Mouse (Mus musculus): ENCODE data around the gene Rpl31. TPM values are rescaled to one million over a fixed set of nuclear protein-coding genes. Genes with fewer than 3 reads are reported as not detected.

The Rpl31 gene
- 756 and 1,061 TPM in 2 replicates for polyA plus RNA-seq (2014; fragmentation: Nextera tagmentation; extraction: Ambion mirVana)

DNA sequence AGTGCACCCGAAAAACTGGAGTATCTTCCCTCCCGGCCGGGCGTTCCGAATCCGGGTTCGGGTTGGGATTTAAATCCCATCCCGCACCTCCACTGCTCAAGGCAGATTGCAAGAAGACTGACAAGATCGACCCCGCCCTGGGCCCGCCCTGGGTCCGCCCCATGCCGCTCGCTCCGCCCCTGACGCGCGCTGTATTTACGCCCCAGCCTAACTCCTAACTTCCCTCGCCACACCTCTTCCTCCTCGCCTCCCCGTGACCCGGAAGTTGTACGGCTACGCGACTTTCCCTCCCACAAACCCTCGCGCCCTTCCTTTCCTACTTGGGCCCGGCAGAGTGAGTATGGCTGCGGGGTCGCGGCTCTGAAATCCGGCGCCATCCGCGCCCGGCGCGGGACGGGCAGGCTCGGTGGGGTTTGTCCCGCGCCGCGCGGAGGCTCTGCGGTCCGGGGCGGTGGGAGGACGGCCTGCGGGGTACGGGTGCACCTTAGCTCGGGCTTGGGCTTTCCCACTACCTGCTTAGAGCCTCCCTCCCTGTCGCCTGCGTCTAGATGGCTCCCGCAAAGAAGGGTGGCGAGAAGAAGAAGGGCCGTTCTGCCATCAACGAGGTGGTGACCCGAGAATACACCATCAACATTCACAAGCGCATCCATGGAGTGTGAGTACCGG, at the start of gene Rpl31:
TSS of gene Rpl31 (plus strand) at position 242 of the 666 bp plus-strand sequence.
- Histone ChIP-seq H3K36me3 (ENCODE audit: control insufficient read depth, insufficient read depth, low read length) (peaks cover 38% of the 10 kb centered on the region), H3K4me2 (replicated peaks; ENCODE audit: low read depth, low read length) (peak within 1 kb of the TSS; percentile 84), H3K27ac (ENCODE audit: low read depth, low read length) (peak within 1 kb of the TSS; percentile 85), H3K27me3 (ENCODE audit: control insufficient read depth, insufficient read depth, low read length) (no peaks in the 10 kb centered on the region), H3K4me1 (ENCODE audit: control insufficient read depth, insufficient read depth, low read length) (peaks cover 6% of the 10 kb centered on the region; the same call in 1 of the 2 replicates), H3K9ac (ENCODE audit: low read depth, low read length) (peak within 1 kb of the TSS; percentile 98), H3K9me3 (ENCODE audit: control insufficient read depth, low read length) (no peaks in the 10 kb centered on the region), H3K4me3 (ENCODE audit: low read length) (peak within 1 kb of the TSS; percentile 98)
- WGBS, result 0% methylated on average over 59 of the region's 62 CpGs
- ATAC-seq (ENCODE audit: low FRiP score, low TSS enrichment), result peak; percentile 99

DNA sequence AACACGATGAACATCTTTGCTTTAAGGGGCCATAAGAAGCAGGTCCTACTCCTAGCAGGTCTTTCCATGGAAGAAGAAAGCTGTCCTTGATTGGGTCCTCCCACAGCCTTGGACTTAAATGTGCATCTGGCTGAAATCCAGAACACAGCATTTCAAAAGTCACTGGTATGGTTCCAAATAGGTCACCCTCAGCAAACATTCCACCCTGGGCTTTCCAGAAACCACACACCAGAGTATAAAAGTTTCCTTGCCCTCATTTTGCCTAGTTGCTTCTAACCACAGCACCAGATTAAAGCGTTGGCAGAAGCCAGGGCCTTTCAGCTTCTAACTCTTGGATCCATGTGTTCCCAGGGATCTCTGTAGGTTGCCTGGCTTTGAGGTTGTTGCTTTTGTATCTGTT, 49.7 kb upstream of the Rpl31 start:
- no peak overlapping the region for H3K27ac ChIP-seq (ENCODE audit: low read depth, low read length)
- H3K36me3 ChIP-seq (ENCODE audit: control insufficient read depth, insufficient read depth, low read length), result no peaks in the 10 kb centered on the region
- no peaks in the 10 kb centered on the region for H3K27me3 ChIP-seq (ENCODE audit: control insufficient read depth, insufficient read depth, low read length)
- H3K4me1 ChIP-seq (ENCODE audit: control insufficient read depth, insufficient read depth, low read length), result peaks cover 5% of the 10 kb centered on the region; the same call in 1 of the 2 replicates
- H3K4me3 ChIP-seq (ENCODE audit: low read length), result no peak overlapping the region
- WGBS, result 87% methylated on average over 2 of the region's 2 CpGs
- H3K9me3 ChIP-seq (ENCODE audit: control insufficient read depth, low read length), result no peaks in the 10 kb centered on the region
- H3K4me2 ChIP-seq (replicated peaks; ENCODE audit: low read depth, low read length), result no peak overlapping the region
- ATAC-seq (ENCODE audit: low FRiP score, low TSS enrichment), result no peak
- no peak overlapping the region for H3K9ac ChIP-seq (ENCODE audit: low read depth, low read length)

DNA sequence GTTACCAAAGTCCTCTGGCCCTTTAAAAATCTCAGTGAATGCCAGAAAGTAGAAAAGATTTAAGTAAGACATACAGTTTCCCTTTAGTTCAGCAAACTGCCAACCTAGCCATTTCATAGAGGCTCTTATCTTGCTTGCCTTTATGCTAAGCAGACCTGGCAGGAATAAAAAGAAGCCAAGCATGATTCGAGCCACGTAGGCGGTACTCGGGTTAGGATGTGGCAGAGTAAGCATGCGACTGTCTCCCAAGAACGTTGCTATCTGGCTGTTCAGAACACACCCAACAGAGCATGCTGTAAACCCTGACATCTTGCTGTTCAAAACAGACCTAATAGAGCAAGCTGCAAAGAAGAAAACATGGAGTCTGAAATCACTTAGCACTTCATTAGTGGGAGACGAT, 48.8 kb upstream of the Rpl31 start:
- H3K27me3 ChIP-seq (ENCODE audit: control insufficient read depth, insufficient read depth, low read length), result no peaks in the 10 kb centered on the region
- H3K27ac ChIP-seq (ENCODE audit: low read depth, low read length), result no peak overlapping the region
- no peak overlapping the region for H3K4me3 ChIP-seq (ENCODE audit: low read length)
- H3K9ac ChIP-seq (ENCODE audit: low read depth, low read length), result no peak overlapping the region
- 71% methylated on average over 7 of the region's 7 CpGs for WGBS
- no peak for ATAC-seq (ENCODE audit: low FRiP score, low TSS enrichment)
- no peaks in the 10 kb centered on the region for H3K36me3 ChIP-seq (ENCODE audit: control insufficient read depth, insufficient read depth, low read length)
- no peaks in the 10 kb centered on the region for H3K9me3 ChIP-seq (ENCODE audit: control insufficient read depth, low read length)
- H3K4me2 ChIP-seq (replicated peaks; ENCODE audit: low read depth, low read length), result no peak overlapping the region
- peaks cover 5% of the 10 kb centered on the region; the same call in 1 of the 2 replicates for H3K4me1 ChIP-seq (ENCODE audit: control insufficient read depth, insufficient read depth, low read length)

DNA sequence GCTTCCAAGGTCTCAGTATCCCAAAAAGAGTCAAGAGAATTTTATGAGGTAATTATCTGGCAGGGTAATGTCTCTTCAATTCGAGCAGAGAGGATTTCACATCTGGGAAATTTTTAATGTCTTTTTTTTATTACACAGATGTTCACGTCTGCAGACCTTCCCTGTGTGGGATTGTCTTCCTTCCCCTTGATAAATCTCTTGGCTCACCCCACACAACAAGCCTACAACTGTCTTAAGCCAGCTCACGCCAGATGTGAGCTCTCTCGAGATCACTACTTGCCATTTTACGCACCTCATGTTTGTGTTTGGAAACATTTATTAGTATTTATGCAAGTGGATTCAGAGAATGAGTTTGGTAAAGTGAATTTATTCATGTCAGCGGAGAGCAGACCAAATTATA, 45.7 kb upstream of the Rpl31 start:
- H3K27ac ChIP-seq (ENCODE audit: low read depth, low read length), result no peak overlapping the region
- no peak overlapping the region for H3K4me2 ChIP-seq (replicated peaks; ENCODE audit: low read depth, low read length)
- no peak overlapping the region for H3K4me3 ChIP-seq (ENCODE audit: low read length)
- ATAC-seq (ENCODE audit: low FRiP score, low TSS enrichment), result no peak
- no peaks in the 10 kb centered on the region for H3K9me3 ChIP-seq (ENCODE audit: control insufficient read depth, low read length)
- no peak overlapping the region for H3K9ac ChIP-seq (ENCODE audit: low read depth, low read length)
- no peaks in the 10 kb centered on the region for H3K36me3 ChIP-seq (ENCODE audit: control insufficient read depth, insufficient read depth, low read length)
- no peaks in the 10 kb centered on the region for H3K27me3 ChIP-seq (ENCODE audit: control insufficient read depth, insufficient read depth, low read length)
- H3K4me1 ChIP-seq (ENCODE audit: control insufficient read depth, insufficient read depth, low read length), result peaks cover 5% of the 10 kb centered on the region; the same call in 1 of the 2 replicates
- WGBS, result 67% methylated on average over 6 of the region's 6 CpGs

DNA sequence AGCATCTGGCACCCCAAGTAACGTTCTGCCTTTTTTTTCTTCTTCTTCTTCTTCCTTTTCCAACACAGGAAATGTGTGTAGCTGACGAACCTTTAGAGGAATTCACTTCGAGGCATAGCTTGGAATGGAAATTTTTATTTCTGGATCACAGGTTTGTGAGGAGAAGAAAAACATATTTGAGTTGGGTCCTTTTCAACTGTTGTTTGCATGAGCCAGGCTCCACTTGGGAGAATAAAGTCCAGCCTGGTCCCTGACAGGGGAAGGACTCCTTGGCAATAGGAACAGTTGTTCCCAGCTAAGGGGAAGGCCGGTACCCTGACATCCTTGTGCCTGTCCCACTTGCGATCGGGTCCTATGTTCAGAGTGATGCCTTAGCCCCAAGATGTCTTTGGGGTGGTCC, 42.4 kb upstream of the Rpl31 start:
- no peak for ATAC-seq (ENCODE audit: low FRiP score, low TSS enrichment)
- H3K36me3 ChIP-seq (ENCODE audit: control insufficient read depth, insufficient read depth, low read length), result no peaks in the 10 kb centered on the region
- H3K4me3 ChIP-seq (ENCODE audit: low read length), result no peak overlapping the region
- 84% methylated on average over 6 of the region's 6 CpGs for WGBS
- no peaks in the 10 kb centered on the region for H3K4me1 ChIP-seq (ENCODE audit: control insufficient read depth, insufficient read depth, low read length)
- H3K4me2 ChIP-seq (replicated peaks; ENCODE audit: low read depth, low read length), result no peak overlapping the region
- no peak overlapping the region for H3K9ac ChIP-seq (ENCODE audit: low read depth, low read length)
- H3K9me3 ChIP-seq (ENCODE audit: control insufficient read depth, low read length), result no peaks in the 10 kb centered on the region
- H3K27ac ChIP-seq (ENCODE audit: low read depth, low read length), result no peak overlapping the region
- H3K27me3 ChIP-seq (ENCODE audit: control insufficient read depth, insufficient read depth, low read length), result no peaks in the 10 kb centered on the region

DNA sequence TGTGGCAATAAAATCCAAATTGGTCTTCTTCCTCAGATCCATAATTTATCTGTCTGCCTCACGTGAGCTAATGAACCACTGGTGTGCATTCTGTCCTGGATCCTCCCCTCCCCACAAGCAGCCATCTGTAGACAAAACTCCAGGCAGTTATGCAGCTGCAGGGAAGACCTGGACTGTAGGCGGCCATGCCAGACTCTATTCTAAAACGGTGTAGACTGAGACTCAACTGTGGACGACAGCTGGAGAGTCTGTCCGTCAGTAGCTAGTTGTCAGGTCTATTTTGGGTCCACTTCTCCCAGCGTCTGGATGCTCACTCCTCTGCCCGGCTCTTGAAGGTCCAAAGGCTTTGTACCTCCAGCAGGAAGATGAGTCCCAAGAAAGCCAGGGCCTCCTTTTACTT, 40.1 kb upstream of the Rpl31 start:
- Histone ChIP-seq H3K36me3 (ENCODE audit: control insufficient read depth, insufficient read depth, low read length) (no peaks in the 10 kb centered on the region), H3K27ac (ENCODE audit: low read depth, low read length) (no peak overlapping the region), H3K4me2 (replicated peaks; ENCODE audit: low read depth, low read length) (no peak overlapping the region), H3K4me3 (ENCODE audit: low read length) (no peak overlapping the region), H3K9ac (ENCODE audit: low read depth, low read length) (no peak overlapping the region), H3K4me1 (ENCODE audit: control insufficient read depth, insufficient read depth, low read length) (no peaks in the 10 kb centered on the region), H3K9me3 (ENCODE audit: control insufficient read depth, low read length) (no peaks in the 10 kb centered on the region), H3K27me3 (ENCODE audit: control insufficient read depth, insufficient read depth, low read length) (no peaks in the 10 kb centered on the region)
- WGBS, result 67% methylated on average over 7 of the region's 7 CpGs
- ATAC-seq (ENCODE audit: low FRiP score, low TSS enrichment), result no peak

DNA sequence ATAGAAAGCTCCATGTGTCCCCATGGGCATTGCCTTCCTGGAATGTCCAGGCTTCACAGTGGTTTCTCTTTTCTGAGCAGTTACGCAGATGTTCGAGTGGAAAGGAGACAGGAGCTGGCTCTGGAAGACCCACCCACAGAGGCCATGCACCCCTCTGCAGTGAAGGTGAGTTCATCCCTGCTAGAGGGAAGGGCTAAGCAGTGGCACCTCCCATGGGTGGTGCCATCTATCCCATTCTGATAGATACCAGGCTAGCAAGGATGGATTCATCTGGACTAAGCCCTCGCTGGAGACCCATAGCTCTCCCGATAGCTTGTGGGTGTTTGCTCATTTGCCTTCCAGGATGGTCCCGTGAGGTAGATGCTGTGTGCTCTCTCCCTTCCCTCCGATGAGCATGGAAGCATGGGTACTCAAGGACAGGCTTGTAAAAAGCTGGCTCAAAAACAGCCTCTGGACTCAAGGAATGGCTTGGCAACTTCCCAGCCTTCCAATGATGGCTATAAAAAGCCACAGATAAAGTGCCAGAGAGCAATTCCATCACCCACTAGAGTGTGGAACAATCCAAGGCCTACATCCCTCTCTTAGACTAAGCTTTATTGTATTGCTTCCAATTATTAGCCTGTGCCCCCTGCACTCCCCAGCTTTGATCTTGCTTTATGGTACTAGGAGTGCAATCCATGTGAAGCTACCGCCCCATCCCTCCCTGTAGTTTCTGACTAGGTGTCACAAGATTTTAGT, 36.6 kb upstream of the Rpl31 start:
- no peak overlapping the region for H3K4me3 ChIP-seq (ENCODE audit: low read length)
- 53% methylated on average over 7 of the region's 7 CpGs for WGBS
- H3K9me3 ChIP-seq (ENCODE audit: control insufficient read depth, low read length), result no peaks in the 10 kb centered on the region
- no peaks in the 10 kb centered on the region for H3K36me3 ChIP-seq (ENCODE audit: control insufficient read depth, insufficient read depth, low read length)
- no peak overlapping the region for H3K4me2 ChIP-seq (replicated peaks; ENCODE audit: low read depth, low read length)
- no peaks in the 10 kb centered on the region for H3K27me3 ChIP-seq (ENCODE audit: control insufficient read depth, insufficient read depth, low read length)
- H3K4me1 ChIP-seq (ENCODE audit: control insufficient read depth, insufficient read depth, low read length), result no peaks in the 10 kb centered on the region
- no peak overlapping the region for H3K9ac ChIP-seq (ENCODE audit: low read depth, low read length)
- H3K27ac ChIP-seq (ENCODE audit: low read depth, low read length), result no peak overlapping the region
- no peak for ATAC-seq (ENCODE audit: low FRiP score, low TSS enrichment)

DNA sequence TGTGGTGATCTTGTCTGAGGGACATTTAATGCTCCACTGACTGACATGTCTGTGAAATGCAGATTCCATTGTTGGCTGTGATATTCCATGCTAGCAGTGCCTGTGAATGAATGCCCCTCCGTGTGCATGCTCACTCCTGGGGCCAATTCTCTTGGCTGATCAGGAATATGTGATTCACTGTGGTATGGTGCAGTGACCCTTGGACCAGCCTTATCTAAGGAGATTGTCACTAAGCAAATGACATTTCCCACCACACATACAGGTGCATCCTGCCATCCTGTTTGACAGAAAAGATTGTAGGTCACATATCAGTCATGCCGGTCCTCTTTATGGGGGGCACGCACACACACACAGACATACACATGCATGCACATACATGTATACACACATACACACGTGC, 35.2 kb upstream of the Rpl31 start:
- H3K9me3 ChIP-seq (ENCODE audit: control insufficient read depth, low read length), result no peaks in the 10 kb centered on the region
- no peak overlapping the region for H3K4me2 ChIP-seq (replicated peaks; ENCODE audit: low read depth, low read length)
- no peak for ATAC-seq (ENCODE audit: low FRiP score, low TSS enrichment)
- no peak overlapping the region for H3K4me3 ChIP-seq (ENCODE audit: low read length)
- H3K36me3 ChIP-seq (ENCODE audit: control insufficient read depth, insufficient read depth, low read length), result no peaks in the 10 kb centered on the region
- no peaks in the 10 kb centered on the region for H3K4me1 ChIP-seq (ENCODE audit: control insufficient read depth, insufficient read depth, low read length)
- no peak overlapping the region for H3K9ac ChIP-seq (ENCODE audit: low read depth, low read length)
- WGBS, result 85% methylated on average over 4 of the region's 4 CpGs
- no peaks in the 10 kb centered on the region for H3K27me3 ChIP-seq (ENCODE audit: control insufficient read depth, insufficient read depth, low read length)
- no peak overlapping the region for H3K27ac ChIP-seq (ENCODE audit: low read depth, low read length)

DNA sequence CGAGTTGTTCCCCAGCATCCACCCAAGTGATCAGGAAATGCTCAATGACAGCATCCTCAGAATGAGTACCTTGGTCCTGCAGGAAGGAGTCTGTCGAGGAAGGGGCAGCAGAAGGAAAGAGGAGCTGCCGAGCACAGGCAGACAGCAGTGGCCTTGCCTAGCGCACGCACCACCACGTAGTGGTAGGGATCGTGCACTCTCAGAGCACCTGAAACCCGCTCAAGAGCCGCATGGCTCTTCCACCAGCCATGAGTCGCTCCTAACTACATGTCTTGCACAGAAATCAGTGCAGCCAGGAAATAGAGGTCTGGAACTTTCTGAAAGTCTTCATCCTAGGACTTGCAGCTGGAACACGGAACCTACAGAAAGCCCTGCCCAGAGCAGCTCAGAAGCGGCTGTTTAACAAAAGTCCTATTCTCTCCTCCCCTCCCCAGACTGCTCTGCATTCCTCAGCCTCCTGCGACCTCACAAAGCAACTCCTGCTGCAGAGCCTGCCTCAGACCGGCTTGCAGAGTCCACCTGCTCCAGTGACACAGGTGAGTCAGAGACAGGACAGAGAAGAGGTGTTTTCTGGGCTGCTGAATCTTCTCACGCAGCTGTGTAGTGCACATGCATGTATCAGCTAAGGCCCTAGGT, 32.0 kb upstream of the Rpl31 start:
- no peak overlapping the region for H3K4me2 ChIP-seq (replicated peaks; ENCODE audit: low read depth, low read length)
- WGBS, result 39% methylated on average over 15 of the region's 15 CpGs
- no peaks in the 10 kb centered on the region for H3K9me3 ChIP-seq (ENCODE audit: control insufficient read depth, low read length)
- 0 out of 2 replicates have a peak, but pooled peaks have one; percentile 52 for ATAC-seq (ENCODE audit: low FRiP score, low TSS enrichment)
- H3K9ac ChIP-seq (ENCODE audit: low read depth, low read length), result no peak overlapping the region
- no peak overlapping the region for H3K27ac ChIP-seq (ENCODE audit: low read depth, low read length)
- no peaks in the 10 kb centered on the region for H3K4me1 ChIP-seq (ENCODE audit: control insufficient read depth, insufficient read depth, low read length)
- no peaks in the 10 kb centered on the region for H3K36me3 ChIP-seq (ENCODE audit: control insufficient read depth, insufficient read depth, low read length)
- no peak overlapping the region for H3K4me3 ChIP-seq (ENCODE audit: low read length)
- H3K27me3 ChIP-seq (ENCODE audit: control insufficient read depth, insufficient read depth, low read length), result no peaks in the 10 kb centered on the region; the same call in 1 of the 2 replicates
